7 mouse cellular contexts compared by ENCODE assay signal in genomic region chr2:27237342-27237741, GRCm38 (mm10). TPM values are rescaled to one million over a fixed set of nuclear protein-coding genes. Genes with fewer than 3 reads are reported as not detected.
DNase-seq lines count a peak whose midpoint lies in the region; ATAC-seq and TF ChIP-seq lines count a peak whose summit lies in the region.

No protein-coding gene starts in this region.

- no peak overlapping the region for H3K27ac ChIP-seq in ES-Bruce4 (ENCODE audit: insufficient read depth, low read length)
- H3K27ac ChIP-seq in forebrain, embryonic 14.5 days (ENCODE audit: low read depth, low read length): no peak overlapping the region
- no peak overlapping the region for H3K27ac ChIP-seq in lung, embryonic 14.5 days (ENCODE audit: low read depth)

- no peak overlapping the region for H3K4me2 ChIP-seq in forebrain, embryonic 14.5 days (ENCODE audit: low read length)
- no peak overlapping the region for H3K4me2 ChIP-seq in lung, embryonic 14.5 days

- H3K9me3 ChIP-seq in ES-Bruce4 (replicated peaks; ENCODE audit: control insufficient read depth, insufficient read depth, low read length, poor library complexity, severe bottlenecking): no peaks in the 10 kb centered on the region
- no peaks in the 10 kb centered on the region for H3K9me3 ChIP-seq in forebrain, embryonic 14.5 days (replicated peaks; ENCODE audit: control insufficient read depth, low read length)
- H3K9me3 ChIP-seq in lung, embryonic 14.5 days (ENCODE audit: low read depth, low read length): no peaks in the 10 kb centered on the region

- H3K36me3 ChIP-seq in ES-Bruce4 (ENCODE audit: control insufficient read depth, insufficient read depth, low read length, poor library complexity, severe bottlenecking): no peaks in the 10 kb centered on the region
- no peaks in the 10 kb centered on the region for H3K36me3 ChIP-seq in forebrain, embryonic 14.5 days (ENCODE audit: control insufficient read depth, insufficient read depth, low read length)
- H3K36me3 ChIP-seq in lung, embryonic 14.5 days (ENCODE audit: insufficient read depth): peaks cover 5% of the 10 kb centered on the region; the same call in 1 of the 2 replicates

- peak; percentile 45; the same call in 1 of the 2 replicates for ATAC-seq in cerebellum, adult (ENCODE audit: insufficient number of reproducible peaks, low FRiP score, low TSS enrichment)
- peak; percentile 61; the same call in 1 of the 2 replicates for ATAC-seq in forebrain, embryonic 14.5 days
- peak; percentile 38; the same call in 1 of the 2 replicates for ATAC-seq in lung, embryonic 14.5 days (ENCODE audit: insufficient read depth)

- no peaks in the 10 kb centered on the region for H3K27me3 ChIP-seq in ES-Bruce4 (ENCODE audit: control insufficient read depth, insufficient read depth, low read length, poor library complexity, severe bottlenecking)
- no peaks in the 10 kb centered on the region for H3K27me3 ChIP-seq in forebrain, embryonic 14.5 days (replicated peaks; ENCODE audit: control insufficient read depth, insufficient read depth, low read length)
- 0 out of 2 replicates have a peak, but pooled peaks cover 2% of the 10 kb centered on the region for H3K27me3 ChIP-seq in lung, embryonic 14.5 days (ENCODE audit: insufficient read depth, low read length)

- WGBS in forebrain, embryonic 14.5 days: 24% methylated on average over 4 of the region's 4 CpGs
- WGBS in lung, embryonic 14.5 days: 32% methylated on average over 4 of the region's 4 CpGs

- no peak for TF ChIP-seq POLR2A in ES-Bruce4 (IDR thresholded peaks at IDR 0.05; ENCODE audit: insufficient read depth, low read length)

- no peak overlapping the region for H3K9ac ChIP-seq in ES-Bruce4 (ENCODE audit: low read depth, poor library complexity, severe bottlenecking)
- H3K9ac ChIP-seq in forebrain, embryonic 14.5 days (ENCODE audit: low read length): no peak overlapping the region
- H3K9ac ChIP-seq in lung, embryonic 14.5 days: no peak overlapping the region

- DNase-seq in B cell, adult 2 months: peak; percentile 83
- DNase-seq in forebrain, embryonic 14.5 days (ENCODE audit: low spot score): peak; percentile 65
- peak; percentile 70 for DNase-seq in kidney, adult 18-20 months
- DNase-seq in lung, embryonic 14.5 days: peak; percentile 75
- peak; percentile 76 for DNase-seq in retina, postnatal 1 day

- no peak for TF ChIP-seq EP300 in ES-Bruce4 (IDR thresholded peaks at IDR 0.05; ENCODE audit: insufficient read depth, low read depth, low read length)

- no peaks in the 10 kb centered on the region for H3K4me1 ChIP-seq in ES-Bruce4 (ENCODE audit: control insufficient read depth, insufficient read depth, low read length)
- H3K4me1 ChIP-seq in forebrain, embryonic 14.5 days (ENCODE audit: control insufficient read depth, insufficient read depth, low read length): no peaks in the 10 kb centered on the region
- H3K4me1 ChIP-seq in lung, embryonic 14.5 days (ENCODE audit: insufficient read depth): no peaks in the 10 kb centered on the region

- peak; percentile 82 for TF ChIP-seq CTCF in ES-Bruce4 (IDR thresholded peaks at IDR 0.05; ENCODE audit: low read depth, low read length)
- TF ChIP-seq CTCF in lung, embryonic 14.5 days (IDR thresholded peaks at IDR 0.05; ENCODE audit: low read depth): peak; percentile 94

- no peak overlapping the region for H3K4me3 ChIP-seq in ES-Bruce4 (ENCODE audit: low read depth, low read length)
- H3K4me3 ChIP-seq in forebrain, embryonic 14.5 days (ENCODE audit: low read depth, low read length): no peak overlapping the region
- H3K4me3 ChIP-seq in lung, embryonic 14.5 days (ENCODE audit: low read depth, low read length): no peak overlapping the region

RNA-seq across cellular contexts. Expression of gene Sardh, which starts 10.8 kb away (rescaled TPM):
- not detected in 2 replicates for polyA plus RNA-seq in ES-Bruce4 (2011; ENCODE audit: insufficient read depth, insufficient read length, low read depth, missing spikeins)
- polyA plus RNA-seq in forebrain, embryonic 14.5 days (2014; fragmentation: Nextera tagmentation; extraction: Ambion mirVana): 4.2 and 4.7 TPM in 2 replicates
- 23.6 and 25.0 TPM in 2 replicates for polyA plus RNA-seq in lung, embryonic 14.5 days (2014; fragmentation: Nextera tagmentation; extraction: Ambion mirVana)
